Mouse (Mus musculus) kidney, embryonic 16.5 days (tissue): Measurements from ENCODE around the gene Apbb2. TPM values are rescaled to one million over a fixed set of nuclear protein-coding genes. Genes with fewer than 3 reads are reported as not detected.

ENCODE experiments used
- ATAC-seq: fragments of 200-750 bp; cut with Nextera tagmentation; 2 replicates; pipeline ENCODE4 v1.8.0; 2017; ENCODE audit warnings: moderate TSS enrichment; ENCODE audit not compliant: low FRiP score, low TSS enrichment
- H3K27ac ChIP-seq: fragments of 300-500 bp; sonication (generic); 2 replicates; pipeline ENCODE4 v1.5.1; 2014; ENCODE audit warnings: low read length
- H3K27me3 ChIP-seq: fragments of 300-500 bp; sonication (generic); 2 replicates; pipeline ENCODE4 v1.6.1; 2014; ENCODE audit warnings: low read length, control low read depth, mixed read lengths; ENCODE audit not compliant: insufficient read depth
- H3K36me3 ChIP-seq: fragments of 300-500 bp; sonication (generic); 2 replicates; pipeline ENCODE4 v1.6.1; 2014; ENCODE audit warnings: low read length, control low read depth, mixed read lengths; ENCODE audit not compliant: insufficient read depth
- H3K4me1 ChIP-seq: fragments of 300-500 bp; sonication (generic); 2 replicates; pipeline ENCODE4 v1.6.1; 2014; ENCODE audit warnings: low read length, control low read depth, mixed read lengths; ENCODE audit not compliant: insufficient read depth
- H3K4me2 ChIP-seq: fragments of 300-500 bp; sonication (generic); replicated peaks from 2 replicates; pipeline ENCODE4 v1.6.1; 2014; ENCODE audit warnings: low read depth, low read length
- H3K4me3 ChIP-seq: fragments of 300-500 bp; sonication (generic); 2 replicates; pipeline ENCODE4 v1.5.1; 2014; ENCODE audit warnings: mild to moderate bottlenecking, low read length
- H3K9ac ChIP-seq: fragments of 300-500 bp; sonication (generic); replicated peaks from 2 replicates; pipeline ENCODE4 v1.6.1; 2014; ENCODE audit warnings: low read length
- H3K9me3 ChIP-seq: fragments of 300-500 bp; sonication (generic); 2 replicates; pipeline ENCODE4 v1.6.1; 2016; ENCODE audit warnings: low read length, control low read depth
- WGBS: fragments of 180-500 bp; shearing (Covaris S2); extraction: QIAGEN DNeasy Blood & Tissue Kit; methylation state at CpG from one replicate; pipeline ENCODE4 v1.1.7; 2014; 5-methylcytosine and 5-hydroxymethylcytosine counted together
- polyA plus RNA-seq: library from polyadenylated mRNA; unstranded; fragments of >200 nt; fragmentation: Nextera tagmentation; extraction: Ambion mirVana; gene quantifications from 2 replicates; pipeline ENCODE4 v1.2.1, GENCODE M21; 2015

Gene Apbb2
- polyA plus RNA-seq, 1 experiment from 2014 or later = 62.4 TPM

- no peak overlapping the region for H3K27ac ChIP-seq
- H3K4me2 ChIP-seq = no peak overlapping the region
- no peak overlapping the region for H3K4me3 ChIP-seq
- H3K4me1 ChIP-seq = peaks cover 51% of the 10 kb centered on the region
- no peak for ATAC-seq
- 88% methylated on average over 3 of the region's 3 CpGs for whole genome bisulfite sequencing
- no peak overlapping the region for H3K9ac ChIP-seq
- H3K9me3 ChIP-seq = no peaks in the 10 kb centered on the region
- H3K27me3 ChIP-seq = no peaks in the 10 kb centered on the region
- no peaks in the 10 kb centered on the region for H3K36me3 ChIP-seq
These were observed 113.0 kb downstream of the Apbb2 start for GRCm38 (mm10) chr5:66505578-66505977.

- H3K27me3 ChIP-seq = no peaks in the 10 kb centered on the region
- 70% methylated on average over 1 of the region's 1 CpGs for WGBS
- no peak; the same call in 1 of the 2 replicates for ATAC-seq
- no peak overlapping the region for H3K4me2 ChIP-seq
- no peak overlapping the region for H3K9ac ChIP-seq
- H3K4me1 ChIP-seq = peaks cover 49% of the 10 kb centered on the region
- no peak overlapping the region for H3K4me3 ChIP-seq
- H3K36me3 ChIP-seq = no peaks in the 10 kb centered on the region
- H3K9me3 ChIP-seq = peaks cover 4% of the 10 kb centered on the region; the same call in 1 of the 2 replicates
- no peak overlapping the region for H3K27ac ChIP-seq
These were observed 113.5 kb downstream of the Apbb2 start for GRCm38 (mm10) chr5:66505071-66505470.

- Histone ChIP-seq H3K36me3 (no peaks in the 10 kb centered on the region), H3K4me3 (no peak overlapping the region), H3K27ac (peak overlapping the region; percentile 76), H3K9ac (no peak overlapping the region), H3K27me3 (no peaks in the 10 kb centered on the region), H3K4me1 (peaks cover 44% of the 10 kb centered on the region), H3K4me2 (peak overlapping the region; percentile 7), H3K9me3 (peaks cover 4% of the 10 kb centered on the region; the same call in 1 of the 2 replicates)
- 47% methylated on average over 6 of the region's 6 CpGs for WGBS
- ATAC-seq = peak; percentile 9; the same call in 1 of the 2 replicates
These were observed 114.2 kb downstream of the Apbb2 start for GRCm38 (mm10) chr5:66504434-66504747.

GRCm38 (mm10) chr5:66503557-66504433 is 114.8 kb downstream of the Apbb2 start:
- WGBS = 35% methylated on average over 17 of the region's 17 CpGs
- Histone ChIP-seq H3K9ac (peak overlapping the region; percentile 36; the same call in 1 of the 2 replicates), H3K4me1 (peaks cover 38% of the 10 kb centered on the region), H3K9me3 (peaks cover 4% of the 10 kb centered on the region; the same call in 1 of the 2 replicates), H3K27me3 (no peaks in the 10 kb centered on the region), H3K4me2 (peak overlapping the region; percentile 7), H3K27ac (peak overlapping the region; percentile 76), H3K4me3 (no peak overlapping the region), H3K36me3 (no peaks in the 10 kb centered on the region)
- ATAC-seq = peak; percentile 82

- Histone ChIP-seq H3K4me2 (no peak overlapping the region), H3K27me3 (no peaks in the 10 kb centered on the region), H3K36me3 (no peaks in the 10 kb centered on the region), H3K27ac (peak overlapping the region; percentile 76; the same call in 1 of the 2 replicates), H3K4me1 (peaks cover 36% of the 10 kb centered on the region), H3K4me3 (no peak overlapping the region), H3K9ac (no peak overlapping the region), H3K9me3 (peaks cover 4% of the 10 kb centered on the region; the same call in 1 of the 2 replicates)
- WGBS = 90% methylated on average over 1 of the region's 1 CpGs
- no peak for ATAC-seq
These were observed 115.6 kb downstream of the Apbb2 start for GRCm38 (mm10) chr5:66503033-66503432.

GRCm38 (mm10) chr5:66499621-66500020 is 119.0 kb downstream of the Apbb2 start:
- Histone ChIP-seq H3K27me3 (no peaks in the 10 kb centered on the region), H3K4me2 (no peak overlapping the region), H3K9me3 (peaks cover 4% of the 10 kb centered on the region; the same call in 1 of the 2 replicates), H3K27ac (no peak overlapping the region), H3K4me3 (no peak overlapping the region), H3K4me1 (peaks cover 55% of the 10 kb centered on the region), H3K9ac (no peak overlapping the region), H3K36me3 (no peaks in the 10 kb centered on the region)
- ATAC-seq = no peak
- 93% methylated on average over 7 of the region's 7 CpGs for WGBS

GRCm38 (mm10) chr5:66498140-66498539 is 120.4 kb downstream of the Apbb2 start:
- 0 out of 2 replicates have a peak, but pooled peaks have one; percentile 27 for ATAC-seq
- H3K27me3 ChIP-seq = no peaks in the 10 kb centered on the region
- H3K27ac ChIP-seq = peak overlapping the region; percentile 81
- H3K9ac ChIP-seq = peak overlapping the region; percentile 37; the same call in 1 of the 2 replicates
- H3K4me1 ChIP-seq = peaks cover 44% of the 10 kb centered on the region
- peaks cover 4% of the 10 kb centered on the region; the same call in 1 of the 2 replicates for H3K9me3 ChIP-seq
- peak overlapping the region; percentile 36 for H3K4me2 ChIP-seq
- no peak overlapping the region for H3K4me3 ChIP-seq
- H3K36me3 ChIP-seq = no peaks in the 10 kb centered on the region
- WGBS = 47% methylated on average over 1 of the region's 1 CpGs

GRCm38 (mm10) chr5:66497479-66498087 is 121.0 kb downstream of the Apbb2 start:
- H3K36me3 ChIP-seq = no peaks in the 10 kb centered on the region
- peak overlapping the region; percentile 81 for H3K27ac ChIP-seq
- peak overlapping the region; percentile 37; the same call in 1 of the 2 replicates for H3K9ac ChIP-seq
- peak overlapping the region; percentile 36 for H3K4me2 ChIP-seq
- 30% methylated on average over 14 of the region's 14 CpGs for WGBS
- peak; percentile 77 for ATAC-seq
- H3K4me1 ChIP-seq = peaks cover 43% of the 10 kb centered on the region
- no peaks in the 10 kb centered on the region for H3K27me3 ChIP-seq
- H3K4me3 ChIP-seq = no peak overlapping the region
- peaks cover 4% of the 10 kb centered on the region; the same call in 1 of the 2 replicates for H3K9me3 ChIP-seq

GRCm38 (mm10) chr5:66496881-66497360 is 121.7 kb downstream of the Apbb2 start:
- Histone ChIP-seq H3K27me3 (no peaks in the 10 kb centered on the region), H3K27ac (peak overlapping the region; percentile 81), H3K4me1 (peaks cover 48% of the 10 kb centered on the region), H3K9me3 (peaks cover 4% of the 10 kb centered on the region; the same call in 1 of the 2 replicates), H3K4me2 (0 out of 2 replicates have a peak overlapping the region, but pooled peaks have one; percentile 36), H3K36me3 (no peaks in the 10 kb centered on the region), H3K4me3 (no peak overlapping the region), H3K9ac (no peak overlapping the region)
- ATAC-seq = peak; percentile 70
- WGBS = 31% methylated on average over 4 of the region's 4 CpGs
